Mouse (Mus musculus): ENCODE measurements around the gene Nfu1.

DNA sequence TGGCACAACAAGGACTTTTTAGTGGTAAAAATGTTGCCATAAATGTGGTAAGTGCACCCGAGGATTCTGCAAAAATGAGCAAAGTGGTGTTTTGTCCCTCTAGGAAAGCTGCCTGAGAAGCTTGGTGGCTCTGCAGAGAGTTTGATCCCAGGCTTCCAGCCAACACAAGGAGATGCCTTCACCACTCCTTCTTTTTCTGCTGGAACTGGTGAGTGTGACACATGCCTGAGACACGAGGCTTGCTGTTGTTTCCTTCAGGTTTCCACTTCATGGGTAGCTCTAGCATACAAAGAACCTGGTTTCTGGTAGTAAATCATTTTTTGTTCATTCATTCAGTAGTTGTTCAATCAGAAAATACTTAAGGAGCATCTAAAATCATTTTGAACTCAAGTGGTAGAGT is 41.9 kb upstream of the Nfu1 start:
- TF ChIP-seq CTCF (IDR thresholded peaks at IDR 0.05; ENCODE audit: low read depth) (no peak), EP300 (optimal IDR thresholded peaks at IDR 0.05) (no peak)

Data from stomach, postnatal 0 days (tissue).